Mouse (Mus musculus): ENCODE measurements around the gene Pik3cd. TPM values are rescaled to one million over a fixed set of nuclear protein-coding genes. Genes with fewer than 3 reads are reported as not detected.

Gene Pik3cd
- total and polyA plus RNA-seq, 2 experiments from 2014 or later = 9.7 to 15.9 TPM

GRCm38 (mm10) chr4:149740301-149740700, 37.9 kb upstream of the Pik3cd start:
- DNase-seq (ENCODE audit: low spot score) (no peak), ATAC-seq (ENCODE audit: low FRiP score) (no peak)
- 92% methylated on average over 7 of the region's 7 CpGs for WGBS
- H3K27ac ChIP-seq (ENCODE audit: low read depth, low read length) = no peak overlapping the region
- no peak overlapping the region for H3K4me2 ChIP-seq (ENCODE audit: low read depth, low read length, poor library complexity, severe bottlenecking)
- H3K36me3 ChIP-seq (ENCODE audit: insufficient read depth, low read length) = peaks cover 19% of the 10 kb centered on the region
- H3K9ac ChIP-seq (replicated peaks; ENCODE audit: low read length, poor library complexity, severe bottlenecking) = no peak overlapping the region
- no peak overlapping the region for H3K4me3 ChIP-seq (ENCODE audit: low read depth, low read length)
- H3K4me1 ChIP-seq (ENCODE audit: insufficient read depth, low read length) = peaks cover 14% of the 10 kb centered on the region
- TF ChIP-seq CTCF (IDR thresholded peaks at IDR 0.05) = no peak
- H3K27me3 ChIP-seq (ENCODE audit: insufficient read depth, low read length) = no peaks in the 10 kb centered on the region
- no peaks in the 10 kb centered on the region for H3K9me3 ChIP-seq (ENCODE audit: low read length)

GRCm38 (mm10) chr4:149739478-149739877, 37.1 kb upstream of the Pik3cd start:
- H3K4me3 ChIP-seq (ENCODE audit: low read depth, low read length) = no peak overlapping the region
- peaks cover 22% of the 10 kb centered on the region for H3K4me1 ChIP-seq (ENCODE audit: insufficient read depth, low read length)
- no peaks in the 10 kb centered on the region for H3K9me3 ChIP-seq (ENCODE audit: low read length)
- H3K27ac ChIP-seq (ENCODE audit: low read depth, low read length) = no peak overlapping the region
- no peak for TF ChIP-seq CTCF (IDR thresholded peaks at IDR 0.05)
- peaks cover 12% of the 10 kb centered on the region for H3K36me3 ChIP-seq (ENCODE audit: insufficient read depth, low read length)
- H3K4me2 ChIP-seq (ENCODE audit: low read depth, low read length, poor library complexity, severe bottlenecking) = no peak overlapping the region
- ATAC-seq (ENCODE audit: low FRiP score) (no peak), DNase-seq (ENCODE audit: low spot score) (no peak)
- no peaks in the 10 kb centered on the region for H3K27me3 ChIP-seq (ENCODE audit: insufficient read depth, low read length)
- WGBS = 87% methylated on average over 5 of the region's 5 CpGs
- no peak overlapping the region for H3K9ac ChIP-seq (replicated peaks; ENCODE audit: low read length, poor library complexity, severe bottlenecking)

DNA sequence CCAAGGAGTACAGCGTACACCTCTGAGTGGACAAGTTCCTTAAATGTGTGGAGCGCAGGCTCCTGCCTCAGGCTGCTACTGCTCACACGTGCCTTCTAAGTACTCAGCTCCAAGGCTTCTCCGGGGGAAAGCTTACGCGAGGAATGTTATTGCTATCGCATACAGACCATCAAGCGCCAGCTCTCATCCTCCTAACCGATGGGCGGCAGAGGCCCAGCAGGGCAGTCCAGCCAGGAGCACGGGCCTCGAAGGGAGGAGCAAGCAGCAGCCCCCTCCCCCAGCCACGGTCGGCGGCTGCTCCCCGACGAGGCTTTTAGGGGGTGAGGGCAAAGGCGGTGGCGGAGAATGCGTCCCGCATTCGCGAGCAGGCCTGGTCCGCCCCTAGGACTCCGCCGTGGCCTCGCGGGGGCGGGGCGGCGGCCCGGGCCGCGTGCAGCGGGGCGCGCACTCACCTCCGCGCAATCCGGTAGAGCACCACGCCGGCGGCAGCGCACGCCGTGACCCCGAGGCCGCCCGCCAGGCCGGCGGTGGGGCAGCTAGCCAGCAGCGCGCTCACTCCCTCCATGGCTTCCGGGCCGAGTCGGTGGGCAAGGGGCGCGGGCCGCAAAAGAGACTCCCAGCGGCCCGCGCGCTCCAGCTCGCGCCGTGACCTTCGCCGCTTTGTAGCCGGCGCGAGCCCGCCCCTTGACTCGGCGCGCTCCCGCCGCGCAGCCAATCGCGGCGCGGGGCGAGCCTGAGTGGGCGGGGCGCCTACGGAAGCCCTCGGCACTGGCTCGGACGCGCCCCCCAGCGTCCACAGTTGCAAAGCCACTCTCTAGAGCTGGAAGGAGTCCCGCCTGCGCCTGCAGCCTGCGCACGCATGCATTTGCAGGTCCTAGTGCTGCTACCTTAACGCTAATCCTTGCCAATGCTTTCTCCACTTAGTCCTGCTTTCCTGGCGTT, 35.3 kb upstream of the Pik3cd start, which contains the start of gene Tmem201:
Gene Tmem201, minus strand, starts transcription at position 662 of the 942 bp plus-strand sequence.
- Histone ChIP-seq H3K4me3 (ENCODE audit: low read depth, low read length) (peak within 1 kb of the TSS; percentile 96), H3K27me3 (ENCODE audit: insufficient read depth, low read length) (no peaks in the 10 kb centered on the region), H3K4me1 (ENCODE audit: insufficient read depth, low read length) (peaks cover 34% of the 10 kb centered on the region), H3K4me2 (ENCODE audit: low read depth, low read length, poor library complexity, severe bottlenecking) (peak within 1 kb of the TSS; percentile 94), H3K36me3 (ENCODE audit: insufficient read depth, low read length) (no peaks in the 10 kb centered on the region), H3K27ac (ENCODE audit: low read depth, low read length) (peak within 1 kb of the TSS; percentile 78), H3K9me3 (ENCODE audit: low read length) (no peaks in the 10 kb centered on the region), H3K9ac (replicated peaks; ENCODE audit: low read length, poor library complexity, severe bottlenecking) (peak within 1 kb of the TSS; percentile 83)
- TF ChIP-seq CTCF (IDR thresholded peaks at IDR 0.05) = peak; percentile 87
- WGBS = under 1% methylated on average over 75 of the region's 97 CpGs
- DNase-seq (ENCODE audit: low spot score) (peak; percentile 97), ATAC-seq (ENCODE audit: low FRiP score) (peak; percentile 89)

- TF ChIP-seq CTCF (IDR thresholded peaks at IDR 0.05) = no peak
- no peak for ATAC-seq (ENCODE audit: low FRiP score)
- 50% methylated on average over 4 of the region's 4 CpGs for WGBS
These were observed 34.2 kb upstream of the Pik3cd start for GRCm38 (mm10) chr4:149736581-149736980.

DNA sequence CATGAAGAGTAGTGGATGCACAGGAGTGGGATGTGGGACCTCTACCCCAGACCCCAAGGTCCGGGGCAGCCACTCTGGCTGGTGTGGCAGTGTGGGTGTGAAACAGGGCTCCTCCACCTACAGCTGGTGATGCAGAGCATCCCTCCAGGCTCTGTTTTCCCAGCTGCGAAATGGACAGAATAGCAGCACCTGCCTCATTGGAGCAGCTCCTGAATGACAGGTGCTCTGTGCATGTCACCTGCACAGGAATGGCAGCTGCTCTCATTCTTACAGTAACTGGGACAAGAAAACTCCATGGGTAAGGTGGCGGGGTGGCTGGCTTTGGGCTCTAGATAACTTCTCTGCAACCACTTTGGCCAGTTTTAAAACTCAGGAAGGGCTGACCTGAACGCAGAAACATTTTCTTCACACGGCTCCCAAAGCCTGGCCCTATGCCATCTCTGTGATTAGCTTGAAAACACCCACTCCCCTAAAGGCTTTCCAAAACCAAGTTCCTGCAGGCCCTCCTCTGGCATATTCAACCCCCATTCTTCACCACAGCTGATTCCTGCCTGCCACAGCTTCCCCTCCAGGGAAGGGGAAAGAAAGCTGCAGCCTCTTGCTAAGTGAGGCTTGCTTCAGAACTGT, 33.4 kb upstream of the Pik3cd start:
- TF ChIP-seq CTCF (IDR thresholded peaks at IDR 0.05) = no peak
- 71% methylated on average over 5 of the region's 5 CpGs for whole genome bisulfite sequencing
- DNase-seq (ENCODE audit: low spot score) (no peak), ATAC-seq (ENCODE audit: low FRiP score) (no peak)
- peaks cover 34% of the 10 kb centered on the region for H3K4me1 ChIP-seq (ENCODE audit: insufficient read depth, low read length)
- H3K4me3 ChIP-seq (ENCODE audit: low read depth, low read length) = no peak overlapping the region
- H3K9ac ChIP-seq (replicated peaks; ENCODE audit: low read length, poor library complexity, severe bottlenecking) = no peak overlapping the region
- H3K27me3 ChIP-seq (ENCODE audit: insufficient read depth, low read length) = no peaks in the 10 kb centered on the region
- H3K36me3 ChIP-seq (ENCODE audit: insufficient read depth, low read length) = peaks cover 10% of the 10 kb centered on the region
- H3K9me3 ChIP-seq (ENCODE audit: low read length) = no peaks in the 10 kb centered on the region
- no peak overlapping the region for H3K27ac ChIP-seq (ENCODE audit: low read depth, low read length)
- H3K4me2 ChIP-seq (ENCODE audit: low read depth, low read length, poor library complexity, severe bottlenecking) = peak overlapping the region; percentile 94; the same call in 1 of the 2 replicates

More at GRCm38 (mm10) chr4:149736581-149736980, 34.2 kb upstream of the Pik3cd start:
- Histone ChIP-seq H3K4me3 (ENCODE audit: low read depth, low read length) (peak overlapping the region; percentile 96), H3K36me3 (ENCODE audit: insufficient read depth, low read length) (peaks cover 3% of the 10 kb centered on the region; the same call in 1 of the 2 replicates), H3K27me3 (ENCODE audit: insufficient read depth, low read length) (no peaks in the 10 kb centered on the region), H3K4me2 (ENCODE audit: low read depth, low read length, poor library complexity, severe bottlenecking) (peak overlapping the region; percentile 94), H3K4me1 (ENCODE audit: insufficient read depth, low read length) (peaks cover 34% of the 10 kb centered on the region), H3K27ac (ENCODE audit: low read depth, low read length) (no peak overlapping the region), H3K9me3 (ENCODE audit: low read length) (no peaks in the 10 kb centered on the region), H3K9ac (replicated peaks; ENCODE audit: low read length, poor library complexity, severe bottlenecking) (peak overlapping the region; percentile 83; the same call in 1 of the 2 replicates)
- peak; percentile 68 for DNase-seq (ENCODE audit: low spot score)
